Mouse (Mus musculus) E14TG2a.4 (cell line): ENCODE data around the gene Ctf2.

Experiments
- CTCF ChIP-seq: conservative IDR thresholded peaks from 2 replicates; pipeline ENCODE4 v1.5.1; 2014; ENCODE audit warnings: low read length
- NANOG ChIP-seq: IDR thresholded peaks from 2 replicates; pipeline ENCODE4 v1.6.1; 2014; ENCODE audit warnings: borderline replicate concordance, low read length, mixed read lengths

- TF ChIP-seq NANOG (no peak), CTCF (no peak)
Measured at GRCm38 (mm10) chr7:127675391-127675811, 56.6 kb downstream of the Ctf2 start.
